Mouse (Mus musculus): ENCODE results near the gene Fxr1. TPM values are rescaled to one million over a fixed set of nuclear protein-coding genes. Genes with fewer than 3 reads are reported as not detected.
"Not testable (repeated sequence)": the region's sequence is repeated elsewhere in the genome, so short reads cannot be mapped to it uniquely, and the experiment has no call there.

Fxr1 gene
- total RNA-seq, 1 experiment, result 210 TPM

DNA sequence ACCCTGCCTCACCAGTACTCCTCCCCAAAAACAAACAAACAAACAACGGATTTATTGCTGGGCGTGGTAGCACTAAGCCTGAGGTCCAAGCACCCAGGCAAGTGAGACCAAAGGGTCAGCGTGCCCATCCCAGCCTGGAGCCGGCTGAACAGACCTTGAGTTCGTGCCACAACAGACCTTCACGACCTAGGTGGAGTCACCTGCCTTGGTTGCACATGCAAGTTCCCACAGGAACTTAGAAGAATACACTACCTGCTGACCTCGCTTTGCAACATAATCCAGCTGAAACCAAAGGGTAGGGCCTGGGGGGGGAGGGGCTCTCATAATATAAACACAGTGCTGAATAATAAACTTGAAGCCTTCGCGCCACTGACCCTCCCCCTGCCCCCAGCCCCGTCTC lies 29.3 kb upstream of the Fxr1 start:
- in situ Hi-C loops (cut with MboI; ENCODE audit: low sequenced_read_pairs in 2 of 2, unreplicated experiment in 2 of 2), result no loop called here
- Histone ChIP-seq H3K4me1 (ENCODE audit: control insufficient read depth in 2 of 2, insufficient read depth in 2 of 2, low read length in 2 of 2, poor library complexity in 1 of 2) (peaks cover 9 to 16% of the 10 kb centered on the region in 2 experiments), H3K4me3 (ENCODE audit: insufficient read depth in 1 of 2, low read depth in 1 of 2, low read length in 2 of 2, poor library complexity in 1 of 2, severe bottlenecking in 1 of 2) (peak overlapping the region; percentile 33 to 38), H3K36me3 (ENCODE audit: control insufficient read depth, insufficient read depth, low read length, poor library complexity, severe bottlenecking) (no peaks in the 10 kb centered on the region), H3K9me3 (ENCODE audit: control insufficient read depth, insufficient read depth, low read depth, low read length) (no peaks in the 10 kb centered on the region), H3K9ac (ENCODE audit: insufficient read depth, low read depth, low read length, poor library complexity, severe bottlenecking) (peak overlapping the region; percentile 39), H3K27ac (ENCODE audit: insufficient read depth, low read depth, low read length, poor library complexity, severe bottlenecking) (peak overlapping the region; percentile 92)
- TF ChIP-seq CHD2 (IDR thresholded peaks at IDR 0.05; ENCODE audit: low read depth, low read length) (no peak), ZNF384 (IDR thresholded peaks at IDR 0.05; ENCODE audit: low read depth, low read length) (no peak), ZC3H11A (IDR thresholded peaks at IDR 0.05; ENCODE audit: borderline replicate concordance, low read depth, low read length) (no peak), MAFK (IDR thresholded peaks at IDR 0.05; ENCODE audit: insufficient read depth, low read depth, low read length) (no peak), HCFC1 (IDR thresholded peaks at IDR 0.05; ENCODE audit: borderline replicate concordance, insufficient read depth, low read length) (no peak)
- DNase-seq (ENCODE audit: low read depth, low spot score), result no peak

- Histone ChIP-seq H3K4me3 (ENCODE audit: insufficient read depth in 1 of 2, low read depth in 1 of 2, low read length in 2 of 2, poor library complexity in 1 of 2, severe bottlenecking in 1 of 2) (peak overlapping the region; percentile 3 to 5; a peak in 3 of 4 replicates), H3K36me3 (ENCODE audit: control insufficient read depth, insufficient read depth, low read length, poor library complexity, severe bottlenecking) (no peaks in the 10 kb centered on the region), H3K4me1 (ENCODE audit: control insufficient read depth in 2 of 2, insufficient read depth in 2 of 2, low read length in 2 of 2, poor library complexity in 1 of 2) (peaks cover 9 to 16% of the 10 kb centered on the region in 2 experiments), H3K9ac (ENCODE audit: insufficient read depth, low read depth, low read length, poor library complexity, severe bottlenecking) (0 out of 2 replicates have a peak overlapping the region, but pooled peaks have one; percentile 37), H3K27ac (ENCODE audit: insufficient read depth, low read depth, low read length, poor library complexity, severe bottlenecking) (peak overlapping the region; percentile 92), H3K9me3 (ENCODE audit: control insufficient read depth, insufficient read depth, low read depth, low read length) (no peaks in the 10 kb centered on the region)
- in situ Hi-C loops (cut with MboI; ENCODE audit: low sequenced_read_pairs in 2 of 2, unreplicated experiment in 2 of 2), result no loop called here
- TF ChIP-seq MAFK (IDR thresholded peaks at IDR 0.05; ENCODE audit: insufficient read depth, low read depth, low read length) (no peak), ZC3H11A (IDR thresholded peaks at IDR 0.05; ENCODE audit: borderline replicate concordance, low read depth, low read length) (no peak), ZNF384 (IDR thresholded peaks at IDR 0.05; ENCODE audit: low read depth, low read length) (no peak), HCFC1 (IDR thresholded peaks at IDR 0.05; ENCODE audit: borderline replicate concordance, insufficient read depth, low read length) (no peak), CHD2 (IDR thresholded peaks at IDR 0.05; ENCODE audit: low read depth, low read length) (no peak)
- no peak for DNase-seq (ENCODE audit: low read depth, low spot score)
Measured at GRCm38 (mm10) chr3:33990921-33991320, 28.8 kb upstream of the Fxr1 start.

- TF ChIP-seq ZNF384 (IDR thresholded peaks at IDR 0.05; ENCODE audit: low read depth, low read length), result no peak
- TF ChIP-seq CHD2 (IDR thresholded peaks at IDR 0.05; ENCODE audit: low read depth, low read length), result no peak
- Histone ChIP-seq H3K4me3 (ENCODE audit: insufficient read depth in 1 of 2, low read depth in 1 of 2, low read length in 2 of 2, poor library complexity in 1 of 2, severe bottlenecking in 1 of 2) (no peak overlapping the region), H3K27ac (ENCODE audit: insufficient read depth, low read depth, low read length, poor library complexity, severe bottlenecking) (no peak overlapping the region), H3K9ac (ENCODE audit: insufficient read depth, low read depth, low read length, poor library complexity, severe bottlenecking) (no peak overlapping the region), H3K36me3 (ENCODE audit: control insufficient read depth, insufficient read depth, low read length, poor library complexity, severe bottlenecking) (no peaks in the 10 kb centered on the region), H3K4me1 (ENCODE audit: control insufficient read depth in 2 of 2, insufficient read depth in 2 of 2, low read length in 2 of 2, poor library complexity in 1 of 2) (peaks cover 9 to 16% of the 10 kb centered on the region in 2 experiments), H3K9me3 (ENCODE audit: control insufficient read depth, insufficient read depth, low read depth, low read length) (no peaks in the 10 kb centered on the region)
- in situ Hi-C loops (cut with MboI; ENCODE audit: low sequenced_read_pairs in 2 of 2, unreplicated experiment in 2 of 2), result no loop called here
- DNase-seq (ENCODE audit: low read depth, low spot score), result no peak
Measured at GRCm38 (mm10) chr3:33993421-33994126, 26.2 kb upstream of the Fxr1 start.

DNA sequence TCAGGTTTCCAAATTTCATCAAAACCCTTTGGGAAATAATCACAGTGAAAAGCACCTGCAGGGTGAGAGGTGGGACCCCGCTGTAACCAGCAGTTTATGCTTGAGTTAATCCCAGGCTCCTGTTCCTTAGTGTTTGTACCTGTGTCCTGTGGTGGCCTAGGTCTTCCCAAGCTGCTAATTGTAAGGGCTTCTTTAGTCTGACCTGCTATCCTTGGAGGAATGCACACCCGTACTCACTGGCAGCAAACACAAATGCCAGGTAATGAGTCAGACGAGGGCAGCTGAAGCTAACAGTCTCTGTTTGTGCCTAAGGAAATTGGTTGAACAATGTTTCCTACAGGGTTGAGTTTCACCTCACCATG lies 25.6 kb upstream of the Fxr1 start:
- in situ Hi-C loops (cut with MboI; ENCODE audit: low sequenced_read_pairs in 2 of 2, unreplicated experiment in 2 of 2), result no loop called here
- no peak overlapping the region for H3K4me3 ChIP-seq (ENCODE audit: insufficient read depth in 1 of 2, low read depth in 1 of 2, low read length in 2 of 2, poor library complexity in 1 of 2, severe bottlenecking in 1 of 2)
- peaks cover 9 to 13% of the 10 kb centered on the region in 2 experiments for H3K4me1 ChIP-seq (ENCODE audit: control insufficient read depth in 2 of 2, insufficient read depth in 2 of 2, low read length in 2 of 2, poor library complexity in 1 of 2)
- no peak for DNase-seq (ENCODE audit: low read depth, low spot score)
- no peak overlapping the region for H3K9ac ChIP-seq (ENCODE audit: insufficient read depth, low read depth, low read length, poor library complexity, severe bottlenecking)
- no peak overlapping the region for H3K27ac ChIP-seq (ENCODE audit: insufficient read depth, low read depth, low read length, poor library complexity, severe bottlenecking)
- no peaks in the 10 kb centered on the region for H3K9me3 ChIP-seq (ENCODE audit: control insufficient read depth, insufficient read depth, low read depth, low read length)
- no peaks in the 10 kb centered on the region for H3K36me3 ChIP-seq (ENCODE audit: control insufficient read depth, insufficient read depth, low read length, poor library complexity, severe bottlenecking)
- TF ChIP-seq CHD2 (IDR thresholded peaks at IDR 0.05; ENCODE audit: low read depth, low read length) (no peak), ZC3H11A (IDR thresholded peaks at IDR 0.05; ENCODE audit: borderline replicate concordance, low read depth, low read length) (no peak), HCFC1 (IDR thresholded peaks at IDR 0.05; ENCODE audit: borderline replicate concordance, insufficient read depth, low read length) (no peak)

DNA sequence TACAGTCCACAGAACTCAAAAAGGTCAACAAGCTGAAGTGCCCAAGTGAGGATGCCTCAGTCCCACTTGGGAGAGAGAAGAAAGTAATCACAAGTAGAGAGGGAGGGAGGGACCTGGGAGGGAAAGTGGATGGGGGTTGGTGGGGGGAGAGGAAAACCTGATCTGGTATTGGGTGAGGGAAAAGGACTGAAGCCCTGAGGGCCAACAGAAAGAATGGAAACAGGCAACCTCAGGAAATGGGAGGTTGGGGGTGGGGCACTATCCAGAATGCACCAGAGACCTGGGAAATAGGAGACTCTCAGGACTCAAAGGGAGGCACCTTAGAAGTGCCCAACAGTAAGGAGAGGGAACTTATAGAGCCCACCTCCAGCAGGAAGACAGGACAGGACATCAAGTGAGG lies 18.1 kb upstream of the Fxr1 start:
- H3K9ac ChIP-seq (ENCODE audit: insufficient read depth, low read depth, low read length, poor library complexity, severe bottlenecking); in situ Hi-C loops (cut with MboI; ENCODE audit: low sequenced_read_pairs in 2 of 2, unreplicated experiment in 2 of 2); H3K4me3 ChIP-seq (ENCODE audit: insufficient read depth in 1 of 2, low read depth in 1 of 2, low read length in 2 of 2, poor library complexity in 1 of 2, severe bottlenecking in 1 of 2); H3K36me3 ChIP-seq (ENCODE audit: control insufficient read depth, insufficient read depth, low read length, poor library complexity, severe bottlenecking); H3K9me3 ChIP-seq (ENCODE audit: control insufficient read depth, insufficient read depth, low read depth, low read length); H3K27ac ChIP-seq (ENCODE audit: insufficient read depth, low read depth, low read length, poor library complexity, severe bottlenecking); DNase-seq (ENCODE audit: low read depth, low spot score): not testable (repeated sequence)
- peaks cover 10 to 20% of the 10 kb centered on the region in 2 experiments for H3K4me1 ChIP-seq (ENCODE audit: control insufficient read depth in 2 of 2, insufficient read depth in 2 of 2, low read length in 2 of 2, poor library complexity in 1 of 2)

Measured in ES-E14 (cell line).